Mouse (Mus musculus): ENCODE measurements around the gene Gm11214.

DNA sequence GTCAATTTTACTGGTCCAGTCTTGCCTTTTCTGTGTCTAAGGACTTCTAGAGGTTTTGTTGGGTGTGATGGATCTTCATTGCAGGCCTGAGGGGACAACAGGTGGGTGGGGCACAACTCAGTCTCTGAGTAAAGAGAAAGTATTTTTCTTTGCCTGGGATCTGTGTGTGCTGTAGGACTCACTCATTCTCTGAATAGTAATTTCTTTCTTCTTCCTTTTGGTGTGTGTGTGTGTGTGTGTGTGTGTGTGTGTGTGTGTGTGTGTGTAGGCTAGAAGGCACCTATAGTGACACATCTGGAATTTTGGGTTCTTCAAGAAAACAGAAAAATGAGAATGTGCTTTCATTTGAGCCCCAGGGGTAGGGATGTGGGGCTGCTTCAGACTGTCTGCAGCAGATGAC, 29.2 kb upstream of the Gm11214 start:
- TF ChIP-seq GATA1 (IDR thresholded peaks at IDR 0.05; ENCODE audit: borderline replicate concordance, low read length): no peak
- TF ChIP-seq FLI1 (IDR thresholded peaks at IDR 0.05; ENCODE audit: low read length): no peak

Measured in megakaryocyte, embryonic 14.5 days (primary cell).